ENCODE assay signal across 9 mouse cellular contexts in the genomic region with DNA sequence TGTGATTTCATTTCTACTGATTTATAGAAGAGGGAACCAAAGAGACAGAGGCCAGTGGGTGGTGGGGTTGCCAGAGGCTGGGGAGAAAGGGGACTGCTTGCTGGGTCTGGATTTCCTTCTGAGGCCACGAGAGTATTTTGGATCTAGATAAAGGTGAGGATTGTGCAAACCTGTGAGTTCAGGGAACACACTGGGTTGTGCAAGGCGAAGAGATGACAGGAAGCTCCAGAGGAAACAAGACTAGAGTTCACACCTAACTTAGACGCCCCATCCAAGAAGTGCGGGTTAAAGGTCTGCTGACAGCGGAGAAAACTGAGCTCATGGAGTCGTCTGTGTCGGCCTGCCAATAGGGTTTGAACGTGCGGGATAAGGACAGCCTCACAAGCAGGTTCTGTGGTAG.
"Had no signal": no experiment of that assay in that cellular context is flagged by ENCODE, and none has a peak within 500 bp of the region (broad histone marks: within the 10 kb centered on the region; RNA-seq: fewer than 3 reads in every experiment).

No protein-coding gene starts in this region.

- H3K9ac ChIP-seq: limb, embryonic 13.5 days; liver, embryonic 13.5 days; midbrain, embryonic 13.5 days had no signal

- H3K36me3 ChIP-seq: liver, embryonic 13.5 days; midbrain, embryonic 13.5 days had no signal

- H3K4me2 ChIP-seq: limb, embryonic 13.5 days; liver, embryonic 13.5 days; midbrain, embryonic 13.5 days had no signal

- ATAC-seq: intestine, embryonic 16.5 days; midbrain, embryonic 13.5 days had no signal

- H3K27ac ChIP-seq: limb, embryonic 13.5 days; liver, embryonic 13.5 days; midbrain, embryonic 13.5 days had no signal

- H3K4me3 ChIP-seq: limb, embryonic 13.5 days; liver, embryonic 13.5 days; midbrain, embryonic 13.5 days had no signal

- H3K9me3 ChIP-seq: liver, embryonic 13.5 days had no signal

- DNase-seq: kidney, postnatal 14 days; left cerebral cortex, postnatal 4 days; liver, embryonic 13.5 days; lung, adult 18-20 months; right cerebral cortex, postnatal 25 days; thymus, postnatal 4 days had no signal

- H3K27me3 ChIP-seq: limb, embryonic 13.5 days; liver, embryonic 13.5 days; midbrain, embryonic 13.5 days had no signal
